Mouse (Mus musculus) adrenal gland, adult 10 weeks (tissue): ENCODE data around the gene Anapc15-ps. TPM values are rescaled to one million over a fixed set of nuclear protein-coding genes. Genes with fewer than 3 reads are reported as not detected.

Experiments
- polyA plus RNA-seq: library from polyadenylated mRNA; stranded (reverse); fragments of 350-450 nt; fragmentation: Illumina TruSeq; extraction: RNeasy Lipid Tissue Mini Kit (QIAGEN cat#74804); gene quantifications from one replicate; pipeline ENCODE4 v1.2.3, GENCODE M21; 2014; ENCODE audit warnings: low read depth, low replicate concordance

Gene Anapc15-ps
- not detected for polyA plus RNA-seq

DNA sequence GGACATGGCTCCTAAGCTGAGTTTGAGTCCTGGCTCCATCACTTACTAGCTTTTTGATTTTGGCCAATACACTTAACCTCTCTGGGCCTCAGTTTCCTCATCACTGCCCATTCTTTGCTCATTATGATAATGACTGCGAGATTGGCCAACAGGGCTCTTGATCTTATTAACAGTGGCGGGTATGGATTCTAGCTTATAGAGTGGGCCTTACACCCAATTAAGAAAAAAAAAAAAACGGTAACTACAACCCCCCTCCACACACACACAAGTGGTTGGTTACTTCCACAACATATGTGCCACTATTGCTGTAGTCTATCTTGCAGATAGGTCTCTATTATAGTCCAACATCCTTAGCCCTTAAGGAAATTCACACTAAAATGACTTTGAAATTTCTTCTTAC, at the start of gene Anapc15-ps:
Gene Anapc15-ps (minus strand): TSS at position 101 of the 400 bp plus-strand sequence.

Other genes with a start within 250 kb of the Anapc15-ps start
- gene Mrpl42, start 171.5 kb downstream of the Anapc15-ps start, polyA plus RNA-seq = 175 TPM
- gene Ube2n, start 158.3 kb downstream of the Anapc15-ps start, polyA plus RNA-seq = 742 TPM
- gene Nudt4, start 109.3 kb downstream of the Anapc15-ps start, polyA plus RNA-seq = 360 TPM
- gene Gm33543, start 169.5 kb upstream of the Anapc15-ps start, polyA plus RNA-seq = not detected